Mouse (Mus musculus) c-Kit-positive CD71-positive TER-119-negative erythroid progenitor cells, embryonic 14.5 days (primary cell): ENCODE data around the gene Apbb1.

Experiments used
- DNase-seq: peaks from one replicate; pipeline ENCODE4 v3.0.0-alpha.2; 2013; ENCODE audit warnings: low read depth

The Apbb1 gene

GRCm38 (mm10) chr7:105519771-105520170 is 61.7 kb downstream of the Apbb1 start:
- no peak for DNase-seq

- no peak for DNase-seq
Observed at GRCm38 (mm10) chr7:105519336-105519735, 62.1 kb downstream of the Apbb1 start.

- DNase-seq: no peak
Observed at GRCm38 (mm10) chr7:105516669-105517360, 64.6 kb downstream of the Apbb1 start.

GRCm38 (mm10) chr7:105515178-105515577 is 66.3 kb downstream of the Apbb1 start:
- DNase-seq: peak; percentile 20

GRCm38 (mm10) chr7:105514561-105514960 is 66.9 kb downstream of the Apbb1 start:
- no peak for DNase-seq

- DNase-seq: no peak
Observed at GRCm38 (mm10) chr7:105513845-105514291, 67.6 kb downstream of the Apbb1 start.

- DNase-seq: no peak
Observed at GRCm38 (mm10) chr7:105510143-105510542, 71.3 kb downstream of the Apbb1 start.
